Mouse (Mus musculus) liver, embryonic 15.5 days (tissue): ENCODE measurements around the gene 4933407L21Rik. TPM values are rescaled to one million over a fixed set of nuclear protein-coding genes. Genes with fewer than 3 reads are reported as not detected.

Experiments
- ATAC-seq: fragments of 200-750 bp; cut with Nextera tagmentation; 2 replicates; pipeline ENCODE4 v1.8.0; 2017; ENCODE audit warnings: moderate number of reproducible peaks, mild to moderate bottlenecking, moderate library complexity; ENCODE audit not compliant: insufficient read depth
- H3K27ac ChIP-seq: fragments of 300-500 bp; sonication (generic); replicated peaks from 2 replicates; pipeline ENCODE4 v1.5.1; 2015; ENCODE audit warnings: mild to moderate bottlenecking, inconsistent platforms
- H3K27me3 ChIP-seq: fragments of 300-500 bp; sonication (generic); 2 replicates; pipeline ENCODE4 v1.6.1; 2015; ENCODE audit warnings: mild to moderate bottlenecking, inconsistent platforms
- H3K36me3 ChIP-seq: fragments of 300-500 bp; sonication (generic); replicated peaks from 2 replicates; pipeline ENCODE4 v1.6.1; 2015; ENCODE audit warnings: moderate library complexity, mild to moderate bottlenecking, inconsistent platforms
- H3K4me1 ChIP-seq: fragments of 300-500 bp; sonication (generic); replicated peaks from 2 replicates; pipeline ENCODE4 v1.6.1; 2015; ENCODE audit warnings: inconsistent platforms
- H3K4me2 ChIP-seq: fragments of 300-500 bp; sonication (generic); 2 replicates; pipeline ENCODE4 v1.6.1; 2015; ENCODE audit warnings: moderate library complexity, mild to moderate bottlenecking, inconsistent platforms
- H3K4me3 ChIP-seq: fragments of 300-500 bp; sonication (generic); replicated peaks from 2 replicates; pipeline ENCODE4 v1.5.1; 2015; ENCODE audit warnings: mild to moderate bottlenecking, inconsistent platforms
- H3K9ac ChIP-seq: fragments of 300-500 bp; sonication (generic); 2 replicates; pipeline ENCODE4 v1.6.1; 2015; ENCODE audit warnings: moderate library complexity, mild to moderate bottlenecking, inconsistent platforms
- H3K9me3 ChIP-seq: fragments of 300-500 bp; sonication (generic); replicated peaks from 2 replicates; pipeline ENCODE4 v1.6.1; 2016; ENCODE audit warnings: inconsistent platforms
- WGBS: fragments of 180-500 bp; shearing (Covaris S2); methylation state at CpG from one replicate; pipeline ENCODE4 v1.1.7; 2015; ENCODE audit warnings: mixed read lengths; ENCODE audit not compliant: insufficient replicate concordance; 5-methylcytosine and 5-hydroxymethylcytosine counted together
- polyA plus RNA-seq: library from polyadenylated mRNA; unstranded; fragments of >200 nt; fragmentation: Nextera tagmentation; extraction: Ambion mirVana; gene quantifications from 2 replicates; pipeline ENCODE4 v1.2.1, GENCODE M21; 2015

Gene 4933407L21Rik
- polyA plus RNA-seq, 1 experiment from 2014 or later, result not detected

DNA sequence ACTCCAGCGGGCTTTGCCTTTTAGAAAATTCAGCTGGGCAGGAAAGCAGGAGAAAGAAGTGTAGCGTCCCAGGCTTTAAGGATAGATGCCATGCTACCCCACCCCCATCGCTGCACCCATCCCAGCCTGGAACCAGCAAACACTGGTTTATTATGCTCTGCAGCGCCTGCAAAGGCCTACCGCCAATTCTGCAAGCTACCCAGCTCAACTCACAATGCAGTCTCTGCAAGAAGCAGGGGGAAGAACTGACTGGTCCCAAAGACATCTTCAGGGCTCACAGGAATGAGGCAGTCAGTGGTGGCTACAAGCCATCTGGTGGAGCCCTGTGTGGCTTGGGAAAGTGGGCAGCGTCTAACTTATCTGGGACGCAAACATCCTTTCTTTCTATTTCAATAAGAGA is 6.6 kb upstream of the 4933407L21Rik start:
- Histone ChIP-seq H3K9ac (no peak overlapping the region), H3K27me3 (no peaks in the 10 kb centered on the region), H3K36me3 (no peaks in the 10 kb centered on the region), H3K4me2 (no peak overlapping the region), H3K27ac (no peak overlapping the region), H3K9me3 (no peaks in the 10 kb centered on the region), H3K4me1 (peaks cover 10% of the 10 kb centered on the region), H3K4me3 (no peak overlapping the region)
- no peak for ATAC-seq
- 79% methylated on average over 7 of the region's 7 CpGs for WGBS

DNA sequence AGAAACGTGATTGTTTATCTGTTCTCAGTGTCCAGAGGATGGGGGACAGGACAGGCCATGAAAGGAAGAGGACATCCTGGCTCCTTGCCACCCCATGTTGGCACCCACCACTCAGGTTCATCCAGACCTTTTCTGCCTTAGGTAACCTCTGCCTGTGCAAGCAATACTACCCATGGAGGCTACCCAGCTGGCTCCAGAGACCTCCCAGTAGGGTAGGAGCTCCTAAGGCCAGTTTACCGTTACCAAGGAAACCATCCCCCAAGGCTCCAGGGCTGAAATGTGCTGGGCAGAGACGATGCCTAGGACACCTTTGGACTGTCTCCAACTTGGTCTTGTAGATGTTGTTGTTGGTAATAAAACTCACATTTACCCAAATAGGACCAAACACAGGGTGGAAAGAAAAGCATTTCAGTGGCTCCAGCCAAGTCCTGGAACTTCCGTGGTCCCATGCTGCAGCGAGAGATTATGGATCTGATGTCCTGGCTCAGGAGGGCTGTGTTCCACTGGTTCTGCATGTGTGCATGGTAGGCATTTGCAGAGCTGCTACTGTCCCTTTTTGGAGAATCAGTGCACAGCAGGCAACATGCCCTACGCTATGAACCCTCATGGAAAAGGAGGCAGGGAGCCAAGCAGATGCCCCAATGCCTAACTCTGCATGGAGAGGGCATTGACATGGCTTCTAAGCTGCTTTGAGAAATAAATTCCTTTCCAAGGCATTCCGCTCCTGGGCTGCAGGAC is 6.0 kb upstream of the 4933407L21Rik start:
- 60% methylated on average over 7 of the region's 7 CpGs for WGBS
- Histone ChIP-seq H3K4me1 (peaks cover 10% of the 10 kb centered on the region), H3K9me3 (no peaks in the 10 kb centered on the region), H3K36me3 (no peaks in the 10 kb centered on the region), H3K4me2 (no peak overlapping the region), H3K4me3 (no peak overlapping the region), H3K27me3 (no peaks in the 10 kb centered on the region), H3K9ac (no peak overlapping the region), H3K27ac (no peak overlapping the region)
- no peak for ATAC-seq

DNA sequence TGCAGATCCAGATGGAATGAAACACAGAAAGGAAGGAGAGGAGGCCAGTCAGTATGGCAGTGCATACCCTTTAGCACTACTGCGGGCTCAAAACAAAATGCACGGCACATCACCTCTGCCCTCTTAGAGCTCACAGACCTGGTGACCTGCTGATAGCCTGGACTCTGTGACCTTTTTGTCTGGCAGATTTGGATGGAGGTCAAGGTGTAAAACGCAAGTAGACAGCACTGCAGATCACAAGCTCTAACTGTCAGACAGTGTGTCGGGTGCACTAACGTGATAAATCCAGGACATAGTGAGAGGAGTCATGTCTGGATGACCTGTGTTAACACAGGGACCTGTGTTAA is 5.4 kb upstream of the 4933407L21Rik start:
- no peak overlapping the region for H3K9ac ChIP-seq
- WGBS, result 61% methylated on average over 5 of the region's 5 CpGs
- H3K27me3 ChIP-seq, result no peaks in the 10 kb centered on the region
- H3K4me1 ChIP-seq, result peaks cover 10% of the 10 kb centered on the region
- H3K4me3 ChIP-seq, result no peak overlapping the region
- no peak for ATAC-seq
- H3K27ac ChIP-seq, result no peak overlapping the region
- no peak overlapping the region for H3K4me2 ChIP-seq
- no peaks in the 10 kb centered on the region for H3K36me3 ChIP-seq
- H3K9me3 ChIP-seq, result no peaks in the 10 kb centered on the region

DNA sequence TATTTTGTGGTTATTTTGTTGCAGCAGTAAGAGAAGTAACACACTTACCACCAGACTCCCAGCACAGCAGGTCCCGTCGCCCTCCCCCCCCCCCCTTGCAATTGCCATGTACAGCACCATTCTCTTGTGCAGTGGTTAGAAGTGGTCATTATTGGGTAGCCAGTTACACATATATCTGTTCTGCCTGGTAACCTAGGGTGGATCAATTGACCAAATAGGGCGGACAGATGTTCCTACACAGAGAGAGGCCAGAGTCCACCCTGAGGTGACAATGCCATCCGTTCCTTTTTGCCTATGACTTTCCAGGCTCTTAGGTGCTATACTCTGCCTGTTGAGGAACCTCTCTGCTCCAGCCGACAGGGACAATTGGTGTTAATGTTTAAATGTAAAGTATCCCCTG is 3.1 kb upstream of the 4933407L21Rik start:
- no peaks in the 10 kb centered on the region for H3K27me3 ChIP-seq
- H3K9me3 ChIP-seq, result no peaks in the 10 kb centered on the region
- no peaks in the 10 kb centered on the region for H3K36me3 ChIP-seq
- ATAC-seq, result peak; percentile 72
- H3K27ac ChIP-seq, result no peak overlapping the region; the same call in 1 of the 2 replicates
- H3K4me2 ChIP-seq, result no peak overlapping the region
- no peak overlapping the region for H3K9ac ChIP-seq
- WGBS, result 53% methylated on average over 5 of the region's 5 CpGs
- no peak overlapping the region for H3K4me3 ChIP-seq
- peaks cover 10% of the 10 kb centered on the region for H3K4me1 ChIP-seq

DNA sequence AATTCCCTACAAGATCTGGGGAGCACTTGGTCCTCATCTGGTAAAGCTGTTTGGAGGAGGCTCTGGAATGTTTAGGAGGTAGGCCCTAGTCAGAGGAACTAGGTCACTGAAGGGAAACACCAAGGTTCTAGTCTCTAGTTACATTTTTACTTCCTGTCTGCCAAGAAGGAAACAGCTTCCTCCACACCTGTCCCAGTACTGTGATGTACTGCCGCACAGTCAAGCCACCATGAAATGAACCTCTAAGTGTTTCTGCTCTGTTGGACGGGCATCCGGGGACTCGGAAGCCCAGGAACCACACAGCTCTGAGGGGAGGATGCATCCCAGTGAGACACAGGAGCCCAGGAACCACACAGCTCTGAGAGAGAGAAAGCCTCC is 394 bp downstream of the 4933407L21Rik start:
- Histone ChIP-seq H3K4me2 (no peak overlapping the region), H3K9ac (no peak overlapping the region), H3K27ac (no peak overlapping the region), H3K9me3 (no peaks in the 10 kb centered on the region), H3K4me3 (no peak overlapping the region), H3K36me3 (no peaks in the 10 kb centered on the region), H3K4me1 (peaks cover 2% of the 10 kb centered on the region; the same call in 1 of the 2 replicates), H3K27me3 (no peaks in the 10 kb centered on the region)
- ATAC-seq, result no peak
- 52% methylated on average over 4 of the region's 4 CpGs for WGBS

DNA sequence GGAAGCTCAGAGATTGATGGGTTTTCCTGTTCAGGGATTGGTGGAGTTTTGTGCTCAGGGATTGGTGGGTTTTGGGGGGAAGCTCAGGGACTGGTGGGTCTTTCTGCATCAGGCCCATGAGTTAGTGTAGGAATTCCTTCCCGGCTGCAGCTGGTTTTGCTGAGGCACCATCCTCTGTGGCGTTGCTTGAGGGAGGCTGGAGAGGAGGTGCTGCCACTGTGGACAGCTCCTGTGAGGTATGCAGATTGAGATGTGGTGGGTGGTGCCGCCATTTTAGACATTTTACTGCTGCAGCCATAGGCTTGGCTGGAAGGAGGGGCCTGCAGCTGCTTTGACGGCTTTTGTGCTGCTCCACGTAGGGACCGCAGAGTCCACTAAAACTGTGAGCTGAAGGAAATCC is 1.1 kb downstream of the 4933407L21Rik start:
- Histone ChIP-seq H3K4me2 (no peak overlapping the region), H3K4me1 (peaks cover 9% of the 10 kb centered on the region), H3K27me3 (no peaks in the 10 kb centered on the region), H3K36me3 (no peaks in the 10 kb centered on the region), H3K27ac (no peak overlapping the region), H3K4me3 (no peak overlapping the region), H3K9me3 (no peaks in the 10 kb centered on the region), H3K9ac (no peak overlapping the region)
- WGBS, result 62% methylated on average over 6 of the region's 6 CpGs
- ATAC-seq, result no peak

DNA sequence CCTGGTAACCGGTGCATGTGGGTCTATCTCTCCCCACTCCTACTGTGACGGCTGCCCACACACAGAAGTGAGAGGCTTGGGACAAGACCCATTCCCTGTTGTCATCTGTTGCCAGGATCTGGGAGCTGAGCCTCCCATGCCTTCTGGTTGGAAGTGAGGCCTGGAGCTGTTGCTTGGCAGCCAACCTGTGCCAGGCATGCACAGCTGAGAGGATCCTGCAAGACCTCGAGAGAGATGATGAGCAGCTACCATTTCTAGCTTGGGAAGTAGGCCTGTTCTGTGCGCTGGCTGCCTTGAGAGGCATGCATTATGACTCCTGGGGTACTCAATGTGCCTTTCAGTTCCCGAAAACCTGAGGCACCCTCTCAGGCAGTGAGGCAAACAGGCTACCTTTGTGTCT is 2.9 kb downstream of the 4933407L21Rik start:
- Histone ChIP-seq H3K9ac (no peak overlapping the region), H3K4me3 (no peak overlapping the region), H3K4me1 (peaks cover 9% of the 10 kb centered on the region), H3K27ac (no peak overlapping the region), H3K9me3 (no peaks in the 10 kb centered on the region), H3K27me3 (no peaks in the 10 kb centered on the region), H3K4me2 (no peak overlapping the region), H3K36me3 (no peaks in the 10 kb centered on the region)
- WGBS, result 60% methylated on average over 5 of the region's 5 CpGs
- ATAC-seq, result no peak

DNA sequence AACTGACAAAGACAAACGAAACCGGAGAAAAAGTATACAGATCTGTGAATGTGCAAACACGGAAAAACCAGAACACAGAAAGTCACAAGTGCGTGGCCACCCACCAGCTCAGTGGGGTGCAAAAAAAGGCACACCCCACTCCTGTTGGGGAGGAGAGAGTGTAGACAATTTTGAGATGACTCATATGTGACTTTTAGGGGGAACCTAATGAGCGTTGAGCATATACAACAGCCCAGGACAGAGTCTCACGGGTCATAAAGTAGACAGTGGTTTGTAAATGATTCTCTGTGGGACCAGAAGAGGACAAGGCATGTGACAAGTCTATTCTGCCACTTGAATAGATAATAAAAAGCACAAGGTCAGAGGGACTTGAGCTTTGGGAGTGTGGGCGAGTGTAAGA is 4.9 kb downstream of the 4933407L21Rik start:
- WGBS, result 28% methylated on average over 7 of the region's 7 CpGs
- H3K4me2 ChIP-seq, result 0 out of 2 replicates have a peak overlapping the region, but pooled peaks have one; percentile 7
- H3K36me3 ChIP-seq, result no peaks in the 10 kb centered on the region
- no peaks in the 10 kb centered on the region for H3K27me3 ChIP-seq
- H3K27ac ChIP-seq, result peak overlapping the region; percentile 68
- H3K4me3 ChIP-seq, result no peak overlapping the region
- H3K4me1 ChIP-seq, result peaks cover 9% of the 10 kb centered on the region
- H3K9ac ChIP-seq, result no peak overlapping the region
- ATAC-seq, result peak; percentile 17; the same call in 1 of the 2 replicates
- H3K9me3 ChIP-seq, result no peaks in the 10 kb centered on the region

DNA sequence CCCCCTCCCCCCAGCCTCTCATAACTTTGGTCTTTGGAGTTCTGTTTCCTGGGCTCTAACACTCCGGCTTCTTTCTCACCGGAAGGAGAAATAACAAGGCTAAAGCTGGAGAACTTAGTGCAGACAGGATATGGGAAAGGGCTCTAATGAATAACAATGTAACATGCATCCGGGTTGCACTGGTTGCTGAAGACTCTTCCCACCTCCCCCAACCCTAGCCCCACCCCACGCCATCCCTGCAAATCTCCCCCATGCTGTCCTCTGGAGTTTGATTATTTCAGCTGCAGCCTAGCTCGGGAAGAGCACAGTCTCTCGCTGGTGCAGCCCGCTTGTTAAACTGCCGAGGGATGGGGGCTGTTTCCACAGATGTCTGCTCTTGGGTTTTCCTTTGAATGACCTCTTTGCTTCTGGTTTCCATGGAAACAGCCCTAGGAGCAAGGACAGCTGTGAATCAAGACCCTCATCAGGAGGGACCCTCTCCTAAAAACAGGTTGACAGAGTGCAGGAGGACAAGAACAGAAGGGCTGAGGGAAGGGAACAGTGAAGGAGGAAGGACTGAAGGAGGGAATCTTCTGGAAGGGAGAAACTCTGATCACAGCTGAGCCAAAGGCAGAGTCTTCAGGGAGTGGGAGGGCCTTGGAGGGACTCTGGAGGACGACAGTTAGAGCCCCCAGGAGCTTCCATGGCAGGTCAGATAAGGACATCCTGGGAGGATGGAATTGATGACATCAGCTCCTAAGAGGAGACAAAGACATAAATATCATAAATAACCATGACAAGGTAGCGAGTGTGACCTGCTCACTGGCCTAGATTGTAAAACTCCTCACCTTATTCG is 5.6 kb downstream of the 4933407L21Rik start:
- 0 out of 2 replicates have a peak overlapping the region, but pooled peaks have one; percentile 7 for H3K4me2 ChIP-seq
- no peaks in the 10 kb centered on the region for H3K36me3 ChIP-seq
- WGBS, result 10% methylated on average over 11 of the region's 11 CpGs
- peaks cover 9% of the 10 kb centered on the region for H3K4me1 ChIP-seq
- H3K9ac ChIP-seq, result no peak overlapping the region
- peak; percentile 21; the same call in 1 of the 2 replicates for ATAC-seq
- H3K27ac ChIP-seq, result peak overlapping the region; percentile 68
- no peaks in the 10 kb centered on the region for H3K27me3 ChIP-seq
- H3K9me3 ChIP-seq, result no peaks in the 10 kb centered on the region
- H3K4me3 ChIP-seq, result no peak overlapping the region

DNA sequence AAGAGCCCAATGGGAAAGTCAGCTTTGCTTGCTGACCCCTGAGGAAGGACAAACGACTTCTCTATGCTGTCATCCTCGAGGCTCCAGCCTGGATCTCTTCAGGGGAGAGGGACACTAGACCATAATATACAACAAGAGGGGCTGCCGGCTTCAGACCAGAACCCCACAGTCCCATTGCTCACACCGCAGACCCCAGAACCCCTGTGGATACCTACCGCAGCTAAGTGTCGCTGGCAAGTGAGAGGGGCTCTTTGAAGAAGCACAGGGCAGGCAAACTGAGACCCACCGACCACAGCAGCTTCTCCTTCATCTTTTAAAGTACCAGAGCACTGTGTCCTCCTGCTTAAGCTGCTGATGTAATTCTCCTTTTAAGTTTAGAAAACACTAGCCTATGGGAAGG is 6.3 kb downstream of the 4933407L21Rik start:
- Histone ChIP-seq H3K4me2 (no peak overlapping the region), H3K4me3 (no peak overlapping the region), H3K36me3 (no peaks in the 10 kb centered on the region), H3K27me3 (no peaks in the 10 kb centered on the region), H3K27ac (no peak overlapping the region), H3K9ac (no peak overlapping the region), H3K4me1 (peaks cover 9% of the 10 kb centered on the region), H3K9me3 (no peaks in the 10 kb centered on the region)
- WGBS, result 14% methylated on average over 7 of the region's 7 CpGs
- no peak for ATAC-seq

DNA sequence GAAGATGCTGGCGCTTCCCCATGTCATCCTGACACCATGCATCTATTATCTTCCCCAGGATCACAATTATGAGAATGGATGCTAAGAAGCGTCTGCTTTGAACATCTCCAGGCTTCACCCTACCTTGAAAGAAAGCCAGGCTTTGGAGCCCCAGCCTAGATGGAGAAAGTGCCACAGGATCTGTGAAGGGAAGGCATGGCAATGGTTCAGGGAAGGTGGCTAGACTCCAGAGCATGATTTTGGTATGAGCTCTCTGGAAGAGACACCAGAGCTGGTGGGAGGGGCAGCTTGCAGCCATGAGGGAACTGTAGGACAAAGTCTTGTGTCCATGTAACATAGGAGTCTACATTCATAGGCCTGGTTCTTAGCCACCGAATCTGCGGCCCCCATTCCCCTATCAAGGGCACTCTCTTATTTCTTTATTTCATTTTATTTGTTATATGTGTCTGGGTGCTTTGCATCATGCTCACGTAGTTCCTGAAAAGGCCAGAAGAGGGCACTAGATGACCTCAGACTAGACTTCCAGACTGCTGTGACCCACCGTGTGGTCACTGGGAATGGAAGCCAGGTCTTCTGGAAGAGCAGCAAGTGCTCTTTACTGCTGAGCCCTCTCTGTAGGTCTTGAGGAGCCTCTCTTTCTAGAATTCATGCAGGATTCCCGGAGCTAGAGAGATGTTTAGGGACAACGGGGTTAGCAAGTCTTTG is 7.0 kb downstream of the 4933407L21Rik start:
- no peak overlapping the region for H3K27ac ChIP-seq
- H3K36me3 ChIP-seq, result no peaks in the 10 kb centered on the region
- peaks cover 9% of the 10 kb centered on the region for H3K4me1 ChIP-seq
- H3K9ac ChIP-seq, result no peak overlapping the region
- ATAC-seq, result no peak
- 32% methylated on average over 8 of the region's 8 CpGs for WGBS
- H3K27me3 ChIP-seq, result no peaks in the 10 kb centered on the region
- H3K9me3 ChIP-seq, result no peaks in the 10 kb centered on the region
- no peak overlapping the region for H3K4me3 ChIP-seq
- H3K4me2 ChIP-seq, result no peak overlapping the region
